Mouse (Mus musculus) megakaryocyte, embryonic 14.5 days (primary cell): ENCODE measurements around the gene Rbfox2.

Source experiments
- FLI1 ChIP-seq: IDR thresholded peaks from 2 replicates; pipeline ENCODE4 v1.6.1; 2012; ENCODE audit warnings: low read length, inconsistent platforms, mixed read lengths
- GATA1 ChIP-seq: IDR thresholded peaks from 3 replicates; pipeline ENCODE4 v1.6.1; 2012; ENCODE audit warnings: mixed read lengths, low read length, inconsistent platforms, borderline replicate concordance

DNA sequence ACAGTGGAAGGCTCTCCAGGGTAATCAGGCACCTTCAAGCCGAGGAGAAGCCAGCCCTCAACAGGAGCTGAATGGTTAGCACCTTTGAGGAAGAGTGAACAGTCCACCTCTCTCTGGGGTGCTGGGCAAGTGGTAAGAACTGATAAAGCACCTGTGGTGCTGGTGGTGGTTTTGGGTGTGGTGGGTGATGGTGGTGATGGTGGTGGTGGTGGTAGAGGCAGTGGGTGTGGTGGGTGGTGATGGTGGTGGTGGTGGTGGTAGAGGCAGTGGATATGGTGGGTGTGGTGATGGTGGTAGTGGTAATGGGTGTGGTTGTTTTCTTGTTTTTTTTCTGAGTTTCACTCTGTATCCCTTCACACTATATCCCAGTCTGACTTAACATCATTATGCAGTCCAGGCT lies 253.8 kb downstream of the Rbfox2 start:
- TF ChIP-seq GATA1, result no peak
- TF ChIP-seq FLI1, result no peak
